Mouse (Mus musculus) small intestine, adult 2 months (tissue): ENCODE measurements around the gene Rp2.

ENCODE experiments used
- CTCF ChIP-seq: fragments of 200-500 bp; IDR thresholded peaks from 2 replicates; pipeline ENCODE4 v1.5.1; 2012; ENCODE audit warnings: low read depth, mild to moderate bottlenecking, control low read depth, inconsistent platforms, low read length, moderate library complexity, mixed read lengths; ENCODE audit not compliant: insufficient replicate concordance, insufficient read length; ENCODE audit errors: extremely low read depth
- POLR2A ChIP-seq: fragments of 200-500 bp; IDR thresholded peaks from 2 replicates; pipeline ENCODE4 v1.6.1; 2012; ENCODE audit warnings: low read depth, mild to moderate bottlenecking, control low read depth, inconsistent platforms, low read length, moderate library complexity

GRCm38 (mm10) chrX:20407676-20408075 is 43.4 kb downstream of the Rp2 start:
- TF ChIP-seq CTCF (no peak), POLR2A (no peak)
